Mouse (Mus musculus): Measurements from ENCODE around the gene Hexim2. TPM values are rescaled to one million over a fixed set of nuclear protein-coding genes. Genes with fewer than 3 reads are reported as not detected.
A peak's percentile ranks its signal among the peaks of the same experiment; 100 is the strongest.

Hexim2 gene
- polyA plus RNA-seq, 1 experiment: 3.1 TPM

DNA sequence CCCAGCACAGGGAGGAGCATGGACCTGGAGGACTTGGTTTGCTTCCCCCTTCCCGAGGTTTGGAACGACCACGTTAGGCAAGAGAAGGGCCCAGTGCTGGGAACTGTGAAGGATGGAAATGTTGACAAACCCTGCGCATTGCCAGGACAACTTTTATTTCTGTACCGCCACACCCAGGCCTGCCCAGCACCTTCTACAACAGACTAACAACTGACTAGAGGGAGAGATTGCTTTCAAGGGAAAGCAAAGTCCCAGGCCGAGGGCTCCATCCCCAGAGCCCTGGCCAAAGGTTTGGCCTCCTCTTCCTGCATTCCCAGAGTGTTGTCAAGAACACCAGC, 8.5 kb downstream of the Hexim2 start:
- H3K27ac ChIP-seq (ENCODE audit: insufficient read depth, low read length): peak overlapping the region; percentile 84
- 0 out of 2 replicates have a peak, but pooled peaks have one; percentile 5 for TF ChIP-seq POLR2A (IDR thresholded peaks at IDR 0.05; ENCODE audit: low read depth, low read length)
- no peak for TF ChIP-seq CTCF (IDR thresholded peaks at IDR 0.05; ENCODE audit: borderline replicate concordance, insufficient read depth, low read length)
- peaks cover 15% of the 10 kb centered on the region for H3K4me1 ChIP-seq (ENCODE audit: control insufficient read depth, insufficient read depth, low read length)
- H3K4me3 ChIP-seq (ENCODE audit: insufficient read depth, low read length): no peak overlapping the region

DNA sequence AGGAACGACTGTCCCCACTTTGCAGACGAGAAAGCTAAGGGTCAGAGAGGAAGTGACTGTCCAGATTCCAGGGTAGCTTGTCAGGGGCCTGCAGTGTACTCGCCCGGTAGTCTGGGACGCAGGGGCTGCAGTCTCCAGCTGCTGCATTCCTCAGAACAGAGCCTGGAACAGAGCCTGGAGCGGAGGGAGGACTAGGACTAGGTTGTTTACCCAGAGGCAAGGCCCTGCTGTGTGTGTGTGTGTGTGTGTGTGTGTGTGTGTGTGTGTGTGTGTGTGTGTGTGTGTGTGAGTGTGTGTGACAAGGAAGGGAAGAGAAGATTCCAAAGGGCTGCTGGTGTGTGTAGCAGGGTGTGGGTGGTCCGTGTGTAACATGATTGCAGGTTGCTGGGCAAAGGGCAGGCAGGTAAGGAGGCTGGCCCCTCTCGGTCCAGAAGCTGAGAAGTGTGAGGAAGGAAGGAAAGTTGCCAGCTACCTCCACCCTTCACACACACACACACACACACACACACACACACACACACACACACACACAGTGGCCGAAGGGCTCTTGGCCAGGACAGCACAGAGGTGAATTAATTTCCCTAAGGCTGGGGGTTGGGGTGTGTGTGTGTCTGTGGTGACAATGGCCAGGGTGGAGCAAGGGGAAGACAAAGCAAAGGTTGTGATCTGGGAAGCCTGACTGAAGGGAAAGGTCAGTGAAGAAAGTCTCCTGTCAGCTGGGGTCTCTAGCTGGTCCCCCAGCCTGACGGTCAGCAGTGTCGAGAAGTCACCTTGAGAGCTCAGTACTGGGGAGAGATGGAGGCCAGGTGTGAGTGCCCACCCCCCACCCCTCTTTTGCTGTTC, 9.1 kb downstream of the Hexim2 start:
- H3K27ac ChIP-seq (ENCODE audit: insufficient read depth, low read length): peak overlapping the region; percentile 84
- TF ChIP-seq POLR2A (IDR thresholded peaks at IDR 0.05; ENCODE audit: low read depth, low read length) (peak; percentile 42), CTCF (IDR thresholded peaks at IDR 0.05; ENCODE audit: borderline replicate concordance, insufficient read depth, low read length) (no peak)
- H3K4me3 ChIP-seq (ENCODE audit: insufficient read depth, low read length): no peak overlapping the region
- peaks cover 15% of the 10 kb centered on the region for H3K4me1 ChIP-seq (ENCODE audit: control insufficient read depth, insufficient read depth, low read length)

DNA sequence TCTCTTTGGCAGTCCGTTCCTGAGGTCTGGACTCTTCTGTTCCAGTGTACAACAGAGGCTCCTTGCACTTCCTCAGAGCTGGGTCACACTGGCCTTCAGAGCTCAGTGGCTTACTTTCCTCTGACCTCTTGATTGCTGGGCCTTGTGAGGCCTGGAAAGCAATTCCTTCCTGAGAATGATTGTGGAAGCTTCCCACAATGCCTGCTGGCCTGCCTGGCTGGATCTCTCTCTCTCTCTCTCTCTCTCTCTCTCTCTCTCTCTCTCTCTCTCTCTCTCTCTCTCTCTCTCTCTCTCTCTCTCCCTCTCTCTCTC, 9.7 kb downstream of the Hexim2 start:
- Histone ChIP-seq H3K27ac (ENCODE audit: insufficient read depth, low read length) (peak overlapping the region; percentile 84), H3K4me1 (ENCODE audit: control insufficient read depth, insufficient read depth, low read length) (peaks cover 15% of the 10 kb centered on the region), H3K4me3 (ENCODE audit: insufficient read depth, low read length) (no peak overlapping the region)
- TF ChIP-seq CTCF (IDR thresholded peaks at IDR 0.05; ENCODE audit: borderline replicate concordance, insufficient read depth, low read length): no peak
- no peak for TF ChIP-seq POLR2A (IDR thresholded peaks at IDR 0.05; ENCODE audit: low read depth, low read length)

DNA sequence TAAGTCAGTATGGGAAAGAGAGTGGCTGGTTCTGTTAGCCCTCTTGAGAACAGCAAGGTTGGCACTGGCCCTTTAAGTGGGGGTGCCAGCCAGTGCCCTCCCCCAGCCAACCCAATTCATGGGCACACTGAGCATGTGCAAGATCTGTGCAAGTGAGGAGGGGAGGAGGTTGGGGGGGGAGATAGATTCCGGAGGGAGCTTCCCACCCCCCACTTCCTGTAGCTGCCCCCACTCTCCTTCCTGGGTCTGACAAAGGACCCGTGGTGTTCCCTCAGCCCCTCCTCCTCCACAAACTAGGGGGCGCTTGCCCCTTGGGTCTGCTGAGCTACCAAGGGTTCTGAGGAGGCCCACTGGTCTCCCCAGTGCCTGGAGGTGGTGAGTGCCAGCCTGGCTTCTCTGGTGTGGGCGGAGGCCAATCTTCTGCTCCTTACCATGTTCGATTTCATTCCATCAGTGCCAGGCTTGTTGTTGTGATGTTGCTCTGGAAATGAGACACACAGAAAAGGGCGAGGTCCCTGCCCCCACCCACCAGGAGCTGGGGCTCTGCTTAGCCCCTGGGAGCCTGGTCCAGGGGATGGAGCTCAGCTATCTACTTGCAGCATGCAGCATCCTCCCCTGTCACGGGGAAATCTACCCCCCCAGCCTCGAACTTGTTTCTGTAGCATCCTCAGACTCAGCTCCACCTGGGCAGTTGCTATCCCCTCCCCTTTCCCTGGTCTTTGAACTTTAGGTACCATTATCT, 10.4 kb downstream of the Hexim2 start:
- Histone ChIP-seq H3K4me3 (ENCODE audit: insufficient read depth, low read length) (no peak overlapping the region), H3K27ac (ENCODE audit: insufficient read depth, low read length) (no peak overlapping the region), H3K4me1 (ENCODE audit: control insufficient read depth, insufficient read depth, low read length) (peaks cover 15% of the 10 kb centered on the region)
- peak; percentile 10; the same call in 1 of the 2 replicates for TF ChIP-seq POLR2A (IDR thresholded peaks at IDR 0.05; ENCODE audit: low read depth, low read length)
- TF ChIP-seq CTCF (IDR thresholded peaks at IDR 0.05; ENCODE audit: borderline replicate concordance, insufficient read depth, low read length): no peak

DNA sequence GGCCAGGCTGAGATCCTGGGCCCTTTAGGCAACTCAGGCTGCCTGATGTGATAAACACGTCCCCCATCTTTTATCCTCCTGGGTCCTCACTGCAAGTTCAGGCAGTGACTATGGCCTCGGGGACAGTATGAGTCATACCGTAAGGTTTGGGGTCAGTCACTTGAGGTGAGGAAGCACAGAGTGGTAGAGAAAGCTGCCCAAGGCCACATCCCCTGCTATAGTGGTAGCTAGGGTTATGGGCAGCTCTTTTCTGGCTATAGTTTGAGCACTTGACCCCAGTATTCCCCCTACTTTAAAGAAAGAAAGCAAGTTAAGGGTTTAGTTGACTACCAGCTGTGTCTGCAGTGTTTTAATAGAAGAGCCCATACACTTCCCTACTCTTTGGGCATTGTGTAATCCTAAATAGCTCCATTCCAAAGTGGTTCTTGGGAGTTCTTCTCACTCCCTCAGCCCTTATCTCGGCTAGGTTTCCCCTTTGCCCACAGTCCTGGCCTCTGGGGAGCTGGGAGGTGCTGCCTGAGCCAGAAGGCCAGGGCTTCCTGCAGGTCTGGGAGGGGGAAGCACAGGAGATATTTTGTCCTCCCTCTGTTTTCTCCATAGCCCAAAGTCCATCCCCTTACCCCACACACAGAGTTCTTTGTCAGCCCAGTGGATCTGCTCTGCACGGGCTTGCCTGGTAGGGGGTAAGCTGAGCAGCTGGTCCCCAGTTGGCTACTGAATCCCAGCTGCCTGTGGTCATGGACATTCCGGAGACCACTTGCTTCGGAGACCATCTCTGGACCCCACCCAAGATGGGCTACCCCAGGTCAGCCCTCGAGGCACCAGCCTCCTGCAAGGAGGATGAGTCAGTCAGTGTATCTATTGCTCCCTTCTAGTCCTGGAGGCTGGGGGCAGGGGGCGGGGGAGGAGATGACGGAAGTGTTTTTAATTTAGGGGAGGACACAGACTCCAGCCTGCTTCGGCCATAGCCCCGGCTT, 12.4 kb downstream of the Hexim2 start:
- H3K4me3 ChIP-seq (ENCODE audit: insufficient read depth, low read length): no peak overlapping the region
- TF ChIP-seq CTCF (IDR thresholded peaks at IDR 0.05; ENCODE audit: borderline replicate concordance, insufficient read depth, low read length): no peak
- TF ChIP-seq POLR2A (IDR thresholded peaks at IDR 0.05; ENCODE audit: low read depth, low read length): no peak
- H3K27ac ChIP-seq (ENCODE audit: insufficient read depth, low read length): peak overlapping the region; percentile 38
- H3K4me1 ChIP-seq (ENCODE audit: control insufficient read depth, insufficient read depth, low read length): peaks cover 15% of the 10 kb centered on the region

DNA sequence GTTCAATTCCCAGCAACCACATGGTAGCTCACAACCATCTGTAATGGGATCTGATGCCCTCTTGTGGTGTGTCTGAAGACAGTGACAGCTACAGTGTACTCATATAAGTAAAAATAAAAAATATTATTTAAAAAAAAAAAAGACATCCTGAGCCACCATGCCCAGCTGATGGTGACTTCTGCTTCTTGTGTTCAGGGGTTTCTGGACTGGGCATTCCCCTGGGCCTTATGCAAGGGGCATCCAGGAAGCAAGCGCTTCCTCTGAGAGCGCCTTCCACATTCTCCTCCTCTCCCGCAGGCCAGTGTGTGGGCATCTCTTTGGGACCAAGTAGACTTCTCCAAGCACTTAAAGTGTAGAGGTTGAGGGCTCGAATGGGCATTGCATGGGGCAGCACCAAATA, 14.2 kb downstream of the Hexim2 start:
- Histone ChIP-seq H3K4me3 (ENCODE audit: insufficient read depth, low read length) (no peak overlapping the region), H3K27ac (ENCODE audit: insufficient read depth, low read length) (no peak overlapping the region), H3K4me1 (ENCODE audit: control insufficient read depth, insufficient read depth, low read length) (peaks cover 14% of the 10 kb centered on the region)
- TF ChIP-seq POLR2A (IDR thresholded peaks at IDR 0.05; ENCODE audit: low read depth, low read length) (no peak), CTCF (IDR thresholded peaks at IDR 0.05; ENCODE audit: borderline replicate concordance, insufficient read depth, low read length) (no peak)

DNA sequence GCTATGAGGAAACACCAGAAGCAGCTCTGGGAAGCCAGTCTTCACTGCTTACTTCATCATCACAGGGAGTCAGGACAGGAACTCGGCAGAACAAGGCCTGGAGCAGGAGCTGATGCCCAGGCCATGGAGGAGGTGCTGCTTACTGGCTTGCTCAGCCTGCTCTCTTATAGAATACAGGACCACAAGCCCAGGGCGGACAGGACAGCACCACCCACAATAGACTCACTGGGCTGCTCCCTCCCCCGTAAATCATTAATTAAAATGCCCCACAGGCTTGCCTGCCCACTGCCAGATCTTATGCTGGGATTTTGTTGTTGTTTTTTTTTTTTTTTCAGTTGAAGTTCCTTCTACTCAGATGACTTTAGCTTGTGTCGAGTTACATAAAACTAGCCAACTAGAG, 15.5 kb downstream of the Hexim2 start:
- no peak for TF ChIP-seq POLR2A (IDR thresholded peaks at IDR 0.05; ENCODE audit: low read depth, low read length)
- no peak for TF ChIP-seq CTCF (IDR thresholded peaks at IDR 0.05; ENCODE audit: borderline replicate concordance, insufficient read depth, low read length)
- H3K27ac ChIP-seq (ENCODE audit: insufficient read depth, low read length): no peak overlapping the region
- peaks cover 9% of the 10 kb centered on the region for H3K4me1 ChIP-seq (ENCODE audit: control insufficient read depth, insufficient read depth, low read length)
- no peak overlapping the region for H3K4me3 ChIP-seq (ENCODE audit: insufficient read depth, low read length)

DNA sequence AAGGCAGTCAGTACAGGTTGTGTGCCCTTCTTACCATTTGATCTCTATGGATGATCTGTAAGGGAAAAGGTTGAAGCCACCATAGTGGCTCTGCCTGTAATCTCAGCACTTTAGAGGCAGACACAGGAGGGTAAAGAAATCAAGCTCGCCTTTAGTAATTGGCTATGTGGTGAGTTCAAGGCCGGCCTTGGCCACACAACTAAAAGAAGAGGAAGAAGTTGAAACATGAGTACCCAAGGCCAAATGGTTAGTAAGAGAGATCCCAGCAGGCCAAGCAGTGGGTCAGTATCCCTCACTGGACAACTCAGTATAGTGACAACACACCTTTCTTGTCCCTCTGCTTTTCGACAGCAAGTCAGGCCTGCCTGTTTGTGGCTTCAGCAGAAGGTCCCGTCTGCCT, 17.5 kb downstream of the Hexim2 start:
- TF ChIP-seq POLR2A (IDR thresholded peaks at IDR 0.05; ENCODE audit: low read depth, low read length) (no peak), CTCF (IDR thresholded peaks at IDR 0.05; ENCODE audit: borderline replicate concordance, insufficient read depth, low read length) (no peak)
- no peak overlapping the region for H3K4me3 ChIP-seq (ENCODE audit: insufficient read depth, low read length)
- peaks cover 4% of the 10 kb centered on the region for H3K4me1 ChIP-seq (ENCODE audit: control insufficient read depth, insufficient read depth, low read length)
- no peak overlapping the region for H3K27ac ChIP-seq (ENCODE audit: insufficient read depth, low read length)
